Mouse (Mus musculus) lung, postnatal 0 days (tissue): ENCODE data around the gene Patj.

ENCODE experiments used
- CTCF ChIP-seq: IDR thresholded peaks from 2 replicates; pipeline ENCODE4 v1.5.1; 2016; ENCODE audit warnings: antibody characterized with exemption, mild to moderate bottlenecking
- EP300 ChIP-seq: IDR thresholded peaks from 2 replicates; pipeline ENCODE4 v1.6.1; 2016; ENCODE audit warnings: antibody characterized with exemption, mild to moderate bottlenecking, control low read depth

- no peak for TF ChIP-seq CTCF
- no peak for TF ChIP-seq EP300
Observed at GRCm38 (mm10) chr4:98557192-98557591, 161.6 kb downstream of the Patj start.
